Mouse (Mus musculus) lung, embryonic 14.5 days (tissue): ENCODE data around the gene Sart1. TPM values are rescaled to one million over a fixed set of nuclear protein-coding genes. Genes with fewer than 3 reads are reported as not detected.
A peak's percentile ranks its signal among the peaks of the same experiment; 100 is the strongest.

Source experiments
- ATAC-seq: fragments of 200-750 bp; cut with Nextera tagmentation; 2 replicates; pipeline ENCODE4 v1.8.0; 2017; ENCODE audit warnings: mild to moderate bottlenecking, moderate TSS enrichment, moderate library complexity; ENCODE audit not compliant: insufficient read depth
- DNase-seq: peaks from one replicate; pipeline ENCODE4 v3.0.0-alpha.2; 2015
- H3K27ac ChIP-seq: fragments of 300-500 bp; sonication (generic); 2 replicates; pipeline ENCODE4 v1.5.1; 2014; ENCODE audit warnings: low read depth, mild to moderate bottlenecking, moderate library complexity
- H3K27me3 ChIP-seq: fragments of 300-500 bp; sonication (generic); 2 replicates; pipeline ENCODE4 v1.6.1; 2014; ENCODE audit warnings: low read length, control low read depth; ENCODE audit not compliant: insufficient read depth
- H3K36me3 ChIP-seq: fragments of 300-500 bp; sonication (generic); 2 replicates; pipeline ENCODE4 v1.6.1; 2014; ENCODE audit warnings: control low read depth; ENCODE audit not compliant: insufficient read depth
- H3K4me1 ChIP-seq: fragments of 300-500 bp; sonication (generic); 2 replicates; pipeline ENCODE4 v1.6.1; 2014; ENCODE audit warnings: antibody characterized with exemption, control low read depth; ENCODE audit not compliant: insufficient read depth
- H3K4me2 ChIP-seq: fragments of 300-500 bp; sonication (generic); 2 replicates; pipeline ENCODE4 v1.6.1; 2014; ENCODE audit warnings: mild to moderate bottlenecking
- H3K4me3 ChIP-seq: fragments of 300-500 bp; sonication (generic); 2 replicates; pipeline ENCODE4 v1.5.1; 2014; ENCODE audit warnings: low read depth, low read length
- H3K9ac ChIP-seq: fragments of 300-500 bp; sonication (generic); 2 replicates; pipeline ENCODE4 v1.6.1; 2014
- H3K9me3 ChIP-seq: fragments of 300-500 bp; sonication (generic); 2 replicates; pipeline ENCODE4 v1.6.1; 2016; ENCODE audit warnings: low read depth, low read length, control low read depth
- CTCF ChIP-seq: IDR thresholded peaks from 2 replicates; pipeline ENCODE4 v1.5.1; 2016; ENCODE audit warnings: antibody characterized with exemption, low read depth
- WGBS: fragments of 180-500 bp; shearing (Covaris S2); extraction: QIAGEN DNeasy Blood & Tissue Kit; methylation state at CpG from one replicate; pipeline ENCODE4 v1.1.7; 2014; 5-methylcytosine and 5-hydroxymethylcytosine counted together
- polyA plus RNA-seq: library from polyadenylated mRNA; unstranded; fragments of >200 nt; fragmentation: Nextera tagmentation; extraction: Ambion mirVana; gene quantifications from 2 replicates; pipeline ENCODE4 v1.2.1, GENCODE M21; 2014

The Sart1 gene
- polyA plus RNA-seq, 1 experiment from 2014 or later: 73.8 TPM

GRCm38 (mm10) chr19:5389647-5390046, 1.1 kb upstream of the Sart1 start:
- no peak for ATAC-seq
- H3K9ac ChIP-seq: peak overlapping the region; percentile 66
- no peak for TF ChIP-seq CTCF

GRCm38 (mm10) chr19:5388011-5388441, 477 bp downstream of the Sart1 start:
- no peaks in the 10 kb centered on the region for H3K9me3 ChIP-seq
- H3K27ac ChIP-seq: peak overlapping the region; percentile 85
- DNase-seq (peak; percentile 32), ATAC-seq (peak; percentile 59)
- WGBS: under 1% methylated on average over 43 of the region's 43 CpGs
- H3K27me3 ChIP-seq: peaks cover 3% of the 10 kb centered on the region
- peak overlapping the region; percentile 90 for H3K9ac ChIP-seq
- peak overlapping the region; percentile 76 for H3K4me2 ChIP-seq
- no peak for TF ChIP-seq CTCF
- H3K36me3 ChIP-seq: peaks cover 26% of the 10 kb centered on the region
- H3K4me1 ChIP-seq: peaks cover 14% of the 10 kb centered on the region
- H3K4me3 ChIP-seq: peak overlapping the region; percentile 99

More at GRCm38 (mm10) chr19:5389647-5390046, 1.1 kb upstream of the Sart1 start:
- Histone ChIP-seq H3K36me3 (peaks cover 9% of the 10 kb centered on the region), H3K9me3 (no peaks in the 10 kb centered on the region), H3K27ac (peak overlapping the region; percentile 85), H3K4me3 (peak overlapping the region; percentile 99), H3K4me2 (peak overlapping the region; percentile 76), H3K4me1 (peaks cover 14% of the 10 kb centered on the region), H3K27me3 (peaks cover 3% of the 10 kb centered on the region)
- WGBS: 13% methylated on average over 12 of the region's 12 CpGs
- peak; percentile 61 for DNase-seq

GRCm38 (mm10) chr19:5384715-5385114, 3.8 kb downstream of the Sart1 start:
- no peak overlapping the region for H3K27ac ChIP-seq
- no peak overlapping the region for H3K9ac ChIP-seq
- H3K4me3 ChIP-seq: no peak overlapping the region
- H3K36me3 ChIP-seq: peaks cover 59% of the 10 kb centered on the region
- peaks cover 14% of the 10 kb centered on the region for H3K4me1 ChIP-seq
- no peak overlapping the region for H3K4me2 ChIP-seq
- peaks cover 3% of the 10 kb centered on the region for H3K27me3 ChIP-seq
- DNase-seq (no peak), ATAC-seq (no peak)
- H3K9me3 ChIP-seq: no peaks in the 10 kb centered on the region
- no peak for TF ChIP-seq CTCF
- 85% methylated on average over 8 of the region's 8 CpGs for WGBS

- Histone ChIP-seq H3K4me2 (no peak overlapping the region), H3K9me3 (no peaks in the 10 kb centered on the region), H3K9ac (no peak overlapping the region), H3K4me1 (peaks cover 9% of the 10 kb centered on the region), H3K4me3 (no peak overlapping the region), H3K27me3 (peaks cover 3% of the 10 kb centered on the region), H3K36me3 (peaks cover 73% of the 10 kb centered on the region), H3K27ac (no peak overlapping the region)
- 94% methylated on average over 12 of the region's 12 CpGs for WGBS
- DNase-seq (no peak), ATAC-seq (no peak)
- no peak for TF ChIP-seq CTCF
These were observed 5.2 kb downstream of the Sart1 start for GRCm38 (mm10) chr19:5383326-5383725.

GRCm38 (mm10) chr19:5377446-5377845, 11.1 kb downstream of the Sart1 start:
- H3K4me1 ChIP-seq: no peaks in the 10 kb centered on the region
- no peak overlapping the region for H3K27ac ChIP-seq
- H3K9ac ChIP-seq: no peak overlapping the region; the same call in 1 of the 2 replicates
- WGBS: 85% methylated on average over 1 of the region's 1 CpGs
- no peaks in the 10 kb centered on the region for H3K27me3 ChIP-seq
- H3K36me3 ChIP-seq: peaks cover 73% of the 10 kb centered on the region
- DNase-seq: no peak
- no peak overlapping the region for H3K4me3 ChIP-seq
- no peak for ATAC-seq
- H3K4me2 ChIP-seq: no peak overlapping the region
- H3K9me3 ChIP-seq: no peaks in the 10 kb centered on the region
- no peak for TF ChIP-seq CTCF

- no peak for TF ChIP-seq CTCF
- Histone ChIP-seq H3K27me3 (no peaks in the 10 kb centered on the region), H3K9ac (no peak overlapping the region), H3K4me1 (no peaks in the 10 kb centered on the region), H3K4me2 (no peak overlapping the region), H3K9me3 (no peaks in the 10 kb centered on the region), H3K4me3 (no peak overlapping the region), H3K27ac (no peak overlapping the region), H3K36me3 (peaks cover 71% of the 10 kb centered on the region)
- ATAC-seq (no peak), DNase-seq (no peak)
- whole genome bisulfite sequencing: 67% methylated on average over 4 of the region's 4 CpGs
These were observed 13.8 kb downstream of the Sart1 start for GRCm38 (mm10) chr19:5374748-5375147.

- H3K4me1 ChIP-seq: no peaks in the 10 kb centered on the region
- DNase-seq (no peak), ATAC-seq (no peak)
- no peaks in the 10 kb centered on the region for H3K9me3 ChIP-seq
- H3K4me2 ChIP-seq: no peak overlapping the region
- no peak overlapping the region for H3K27ac ChIP-seq
- peaks cover 71% of the 10 kb centered on the region for H3K36me3 ChIP-seq
- no peak overlapping the region for H3K4me3 ChIP-seq
- no peak overlapping the region for H3K9ac ChIP-seq
- no peaks in the 10 kb centered on the region for H3K27me3 ChIP-seq
- WGBS: 82% methylated on average over 4 of the region's 4 CpGs
- no peak for TF ChIP-seq CTCF
These were observed 14.3 kb downstream of the Sart1 start for GRCm38 (mm10) chr19:5374177-5374576.
